Mouse (Mus musculus) urinary bladder, postnatal 25 days (tissue): ENCODE results near the gene Wdr1.
A peak's percentile ranks its signal among the peaks of the same experiment; 100 is the strongest.
"Not testable (repeated sequence)": the region's sequence is repeated elsewhere in the genome, so short reads cannot be mapped to it uniquely, and the experiment has no call there.

Source experiments
- DNase-seq: peaks from one replicate; pipeline ENCODE4 v3.0.0; 2022; ENCODE audit warnings: low spot score

Wdr1 gene

DNA sequence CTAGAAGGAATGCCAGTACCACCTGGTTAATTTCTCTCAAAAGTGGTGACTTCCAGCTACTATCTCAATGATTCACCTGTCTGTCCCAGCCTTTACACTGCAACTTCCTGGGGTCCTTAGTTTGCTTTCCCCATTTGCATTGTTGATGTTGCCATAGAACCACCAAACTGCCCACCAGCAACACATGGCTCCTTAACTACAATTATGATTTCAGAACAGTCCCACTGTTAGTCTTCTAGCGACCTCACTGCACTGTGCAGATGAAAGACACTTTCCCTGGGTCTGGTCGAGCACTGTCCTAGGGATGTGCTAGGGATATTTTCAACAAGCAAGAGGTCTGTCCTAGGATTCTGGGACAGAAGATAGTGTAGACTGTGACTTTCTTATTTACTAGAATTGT is at the start of gene Wdr1:
Gene Wdr1 (minus strand): TSS at position 101 of the 400 bp plus-strand sequence.
- DNase-seq, result no peak

DNA sequence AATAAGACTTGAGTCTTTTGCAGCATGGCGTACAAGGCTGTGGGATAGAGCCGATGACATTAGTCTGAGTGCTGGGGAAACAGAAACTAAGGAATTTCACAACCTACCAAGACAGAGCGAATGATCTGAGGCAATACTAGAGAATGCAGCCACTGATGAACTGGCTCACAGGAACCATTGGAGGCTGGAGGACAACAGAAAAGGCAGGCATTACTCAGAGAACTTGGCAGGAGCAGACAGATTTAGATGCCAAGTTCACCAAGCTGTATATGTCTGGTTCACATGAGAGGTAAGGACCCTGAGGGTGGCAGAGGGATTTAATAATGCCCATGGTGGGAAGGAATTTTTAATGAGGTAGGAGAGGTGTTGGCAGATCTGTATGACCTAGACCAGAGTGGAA is 48.1 kb upstream of the Wdr1 start:
- no peak for DNase-seq

- not testable (repeated sequence) for DNase-seq
Observed at GRCm38 (mm10) chr5:38608219-38608618, 45.2 kb upstream of the Wdr1 start.

- DNase-seq, result no peak
Observed at GRCm38 (mm10) chr5:38598647-38599304, 35.8 kb upstream of the Wdr1 start.

- peak; percentile 48 for DNase-seq
Observed at GRCm38 (mm10) chr5:38588924-38589323, 25.9 kb upstream of the Wdr1 start.

- DNase-seq, result no peak
Observed at GRCm38 (mm10) chr5:38585450-38585849, 22.4 kb upstream of the Wdr1 start.

GRCm38 (mm10) chr5:38583026-38583425 is 20.0 kb upstream of the Wdr1 start:
- no peak for DNase-seq

DNA sequence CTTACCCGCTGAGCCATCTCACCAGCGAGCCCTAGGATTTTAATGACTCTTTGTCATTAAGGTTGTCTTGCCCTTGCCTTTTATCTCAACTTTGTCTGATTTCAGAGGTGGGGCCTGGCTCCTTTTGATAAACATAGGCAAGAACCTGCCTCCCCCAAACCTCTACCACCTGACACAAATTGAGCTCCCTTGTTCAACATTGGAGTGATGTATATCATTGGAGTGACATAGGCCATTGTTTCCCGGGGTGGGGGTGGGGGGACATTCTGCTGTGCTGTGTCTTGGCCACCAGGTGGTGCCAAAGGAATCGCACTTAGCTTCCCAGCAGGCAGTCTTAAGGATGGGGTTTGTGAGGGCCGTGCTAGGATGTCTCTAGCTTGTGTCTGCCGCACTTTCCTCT is 17.7 kb upstream of the Wdr1 start:
- peak; percentile 44 for DNase-seq

- no peak for DNase-seq
Observed at GRCm38 (mm10) chr5:38570876-38571275, 7.9 kb upstream of the Wdr1 start.

GRCm38 (mm10) chr5:38568652-38569051 is 5.6 kb upstream of the Wdr1 start:
- no peak for DNase-seq

- no peak for DNase-seq
Observed at GRCm38 (mm10) chr5:38564831-38565230, 1.8 kb upstream of the Wdr1 start.

GRCm38 (mm10) chr5:38561426-38562024 is 1.5 kb downstream of the Wdr1 start:
- peak; percentile 100 for DNase-seq

GRCm38 (mm10) chr5:38560586-38561425 is 2.2 kb downstream of the Wdr1 start:
- DNase-seq, result peak; percentile 44

DNA sequence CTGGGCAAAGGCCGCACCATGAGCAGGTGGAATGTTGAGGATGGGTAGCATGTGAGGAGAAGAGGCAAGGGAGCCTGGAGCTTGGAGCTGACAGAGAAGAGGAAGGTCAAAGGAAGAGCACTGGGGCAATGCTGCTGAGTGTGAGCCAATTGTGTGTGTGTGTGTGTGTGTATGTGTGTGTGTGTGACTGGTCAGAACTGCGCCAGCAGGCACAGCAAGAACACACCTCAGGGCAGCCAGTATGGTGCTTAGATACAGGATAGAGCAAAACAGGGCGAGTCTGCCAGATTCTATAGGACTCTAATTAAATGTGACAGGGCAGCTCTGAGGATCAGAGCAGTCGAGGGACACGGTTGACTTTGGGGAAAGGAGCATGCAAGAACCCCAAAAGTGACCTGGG is 4.2 kb downstream of the Wdr1 start:
- no peak for DNase-seq

DNA sequence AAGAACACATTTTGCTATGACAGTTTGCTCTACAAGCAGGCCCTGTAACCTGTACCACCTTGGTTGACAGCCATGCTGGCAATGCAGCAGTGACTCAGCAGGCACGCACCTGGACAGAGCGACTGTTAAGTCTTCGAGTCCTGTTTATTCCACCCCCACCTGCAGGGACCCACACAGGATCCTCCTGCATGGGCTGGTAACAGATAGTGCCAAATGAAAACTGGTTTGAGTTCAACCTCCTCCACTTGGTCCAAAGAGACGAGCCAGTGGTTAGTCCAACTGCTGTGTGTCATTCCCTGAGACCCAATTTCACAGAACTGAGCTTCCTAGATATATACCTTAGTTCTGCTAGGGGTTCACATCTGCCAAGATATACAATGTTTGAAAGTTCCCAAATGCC is 5.2 kb downstream of the Wdr1 start:
- no peak for DNase-seq

GRCm38 (mm10) chr5:38556406-38556805 is 6.6 kb downstream of the Wdr1 start:
- no peak for DNase-seq

DNA sequence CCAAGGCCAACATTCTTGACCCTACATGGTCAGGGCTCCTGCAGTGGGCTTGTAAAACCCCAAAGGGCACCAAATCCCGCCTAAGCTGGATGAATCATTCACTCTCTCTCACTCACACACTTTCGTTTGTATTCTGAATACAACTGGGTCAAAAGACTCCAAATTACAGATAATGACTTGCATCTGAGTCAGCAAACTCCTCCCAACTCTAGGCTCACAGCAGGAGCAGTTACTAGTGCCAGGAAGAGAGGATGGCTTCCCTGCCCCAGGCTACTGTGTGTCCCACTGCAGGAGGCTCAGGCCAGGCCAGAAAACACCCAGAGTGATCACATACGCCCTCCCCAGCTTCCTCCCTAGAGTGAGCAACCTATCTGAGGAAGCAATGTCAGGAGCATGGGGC is 9.1 kb downstream of the Wdr1 start:
- peak; percentile 19 for DNase-seq

GRCm38 (mm10) chr5:38553491-38553890 is 9.5 kb downstream of the Wdr1 start:
- no peak for DNase-seq

- DNase-seq, result no peak
Observed at GRCm38 (mm10) chr5:38552615-38553014, 10.4 kb downstream of the Wdr1 start.

- no peak for DNase-seq
Observed at GRCm38 (mm10) chr5:38550221-38550768, 12.7 kb downstream of the Wdr1 start.

GRCm38 (mm10) chr5:38549461-38549909 is 13.5 kb downstream of the Wdr1 start:
- no peak for DNase-seq

GRCm38 (mm10) chr5:38547375-38547774 is 15.6 kb downstream of the Wdr1 start:
- no peak for DNase-seq
